Mouse (Mus musculus) embryo, embryonic 9.5 days (tissue): ENCODE results near the gene Cacna1a.

Source experiments
- DNase-seq: peaks from one replicate; pipeline ENCODE4 v3.0.0-alpha.2; 2017; ENCODE audit errors: extremely low spot score

The Cacna1a gene

GRCm38 (mm10) chr8:84413886-84414851, 25.9 kb downstream of the Cacna1a start:
- DNase-seq = peak; percentile 69

- DNase-seq = no peak
Observed at GRCm38 (mm10) chr8:84414918-84415317, 26.7 kb downstream of the Cacna1a start.

GRCm38 (mm10) chr8:84415378-84415898, 27.2 kb downstream of the Cacna1a start:
- DNase-seq = peak; percentile 76

GRCm38 (mm10) chr8:84416041-84416440, 27.8 kb downstream of the Cacna1a start:
- no peak for DNase-seq

- DNase-seq = no peak
Observed at GRCm38 (mm10) chr8:84416915-84417314, 28.7 kb downstream of the Cacna1a start.

GRCm38 (mm10) chr8:84417840-84418239, 29.6 kb downstream of the Cacna1a start:
- no peak for DNase-seq

- no peak for DNase-seq
Observed at GRCm38 (mm10) chr8:84424426-84424825, 36.2 kb downstream of the Cacna1a start.

GRCm38 (mm10) chr8:84426087-84426486, 37.8 kb downstream of the Cacna1a start:
- DNase-seq = no peak

GRCm38 (mm10) chr8:84426582-84426981, 38.3 kb downstream of the Cacna1a start:
- no peak for DNase-seq

- no peak for DNase-seq
Observed at GRCm38 (mm10) chr8:84428034-84428433, 39.8 kb downstream of the Cacna1a start.

GRCm38 (mm10) chr8:84429014-84429413, 40.8 kb downstream of the Cacna1a start:
- DNase-seq = no peak

GRCm38 (mm10) chr8:84429492-84429891, 41.3 kb downstream of the Cacna1a start:
- DNase-seq = no peak

- no peak for DNase-seq
Observed at GRCm38 (mm10) chr8:84435370-84435769, 47.1 kb downstream of the Cacna1a start.

GRCm38 (mm10) chr8:84439813-84440212, 51.6 kb downstream of the Cacna1a start:
- DNase-seq = no peak

GRCm38 (mm10) chr8:84442043-84442442, 53.8 kb downstream of the Cacna1a start:
- no peak for DNase-seq

- no peak for DNase-seq
Observed at GRCm38 (mm10) chr8:84446571-84446991, 58.3 kb downstream of the Cacna1a start.

- peak; percentile 81 for DNase-seq
Observed at GRCm38 (mm10) chr8:84454532-84454931, 66.3 kb downstream of the Cacna1a start.

- DNase-seq = no peak
Observed at GRCm38 (mm10) chr8:84458853-84459252, 70.6 kb downstream of the Cacna1a start.

- no peak for DNase-seq
Observed at GRCm38 (mm10) chr8:84459276-84459675, 71.0 kb downstream of the Cacna1a start.

GRCm38 (mm10) chr8:84460698-84461097, 72.5 kb downstream of the Cacna1a start:
- DNase-seq = no peak

- DNase-seq = no peak
Observed at GRCm38 (mm10) chr8:84466932-84467331, 78.7 kb downstream of the Cacna1a start.

GRCm38 (mm10) chr8:84469076-84469475, 80.8 kb downstream of the Cacna1a start:
- DNase-seq = no peak
